Mouse (Mus musculus) MEL (cell line): ENCODE data around the gene Prkcb. TPM values are rescaled to one million over a fixed set of nuclear protein-coding genes. Genes with fewer than 3 reads are reported as not detected.

Experiments used
- DNase-seq: peaks from one replicate; pipeline ENCODE4 v3.0.0; 2011; ENCODE audit warnings: low read depth, low spot score
- H3K27ac ChIP-seq: 2 replicates; pipeline ENCODE4 v1.5.1; 2012; ENCODE audit warnings: low read depth, mild to moderate bottlenecking, control low read depth, low read length, moderate library complexity; ENCODE audit not compliant: control insufficient read depth
- H3K27me3 ChIP-seq, 2 experiments: fragments of 150-350 bp in 1 of 2; sonication (generic) in 1 of 2; 2 replicates each; pipeline ENCODE4 v1.6.1; 2012; ENCODE audit warnings: low read length in 2 of 2, mild to moderate bottlenecking in 2 of 2, improper control_type of control experiment in 1 of 2, moderate library complexity in 1 of 2; ENCODE audit not compliant: insufficient read depth in 2 of 2, control insufficient read depth in 1 of 2
- H3K36me3 ChIP-seq, 2 experiments: 2 replicates each; pipeline ENCODE4 v1.6.1; 2012 to 2014; ENCODE audit warnings: low read length in 2 of 2, improper control_type of control experiment in 1 of 2, inconsistent platforms in 1 of 2, mild to moderate bottlenecking in 1 of 2; ENCODE audit not compliant: insufficient read depth in 2 of 2, control insufficient read depth in 1 of 2
- H3K4me1 ChIP-seq, 2 experiments: fragments of 150-350 bp in 1 of 2; sonication (generic) in 1 of 2; 2 replicates each; pipeline ENCODE4 v1.6.1; 2012; ENCODE audit warnings: low read length in 2 of 2, improper control_type of control experiment in 1 of 2, mild to moderate bottlenecking in 1 of 2; ENCODE audit not compliant: insufficient read depth in 2 of 2, control insufficient read depth in 1 of 2
- H3K4me3 ChIP-seq, 2 experiments: fragments of 150-350 bp in 1 of 2; sonication (generic) in 1 of 2; 2 replicates each; pipeline ENCODE4 v1.5.1; 2012; ENCODE audit warnings: low read depth in 2 of 2, low read length in 2 of 2, mild to moderate bottlenecking in 2 of 2, moderate library complexity in 2 of 2, control low read depth in 1 of 2, improper control_type of control experiment in 1 of 2; ENCODE audit not compliant: control insufficient read depth in 1 of 2, insufficient read depth in 1 of 2
- H3K79me2 ChIP-seq: 2 replicates; pipeline ENCODE4 v1.6.1; 2012; ENCODE audit warnings: mild to moderate bottlenecking, low read length, moderate library complexity; ENCODE audit not compliant: control insufficient read depth, poor library complexity, insufficient read depth
- H3K9ac ChIP-seq: 2 replicates; pipeline ENCODE4 v1.6.1; 2012; ENCODE audit warnings: low read depth, mild to moderate bottlenecking, control low read depth, low read length, moderate library complexity; ENCODE audit not compliant: control insufficient read depth, poor library complexity, severe bottlenecking
- H3K9me3 ChIP-seq: fragments of 150-350 bp; sonication (generic); replicated peaks from 2 replicates; pipeline ENCODE4 v1.6.1; 2012; ENCODE audit warnings: mild to moderate bottlenecking, low read length, improper control_type of control experiment, moderate library complexity; ENCODE audit not compliant: insufficient read depth
- BHLHE40 ChIP-seq: IDR thresholded peaks from 2 replicates; pipeline ENCODE4 v1.6.1; 2012; ENCODE audit warnings: low read depth, mild to moderate bottlenecking, inconsistent platforms, low read length, improper control_type of control experiment, borderline replicate concordance
- ELF1 ChIP-seq: IDR thresholded peaks from 2 replicates; pipeline ENCODE4 v1.6.1; 2014; ENCODE audit warnings: low read depth, mild to moderate bottlenecking, inconsistent platforms, low read length, improper control_type of control experiment, moderate library complexity
- EP300 ChIP-seq, 2 experiments: IDR thresholded peaks; 2 replicates each; pipeline ENCODE4 v1.6.1; 2011; ENCODE audit warnings: improper control_type of control experiment in 2 of 2, low read length in 2 of 2, low read depth in 1 of 2, mild to moderate bottlenecking in 1 of 2
- GABPA ChIP-seq: IDR thresholded peaks from 2 replicates; pipeline ENCODE4 v1.6.1; 2012; ENCODE audit warnings: low read depth, mild to moderate bottlenecking, inconsistent platforms, low read length, improper control_type of control experiment, moderate library complexity
- HCFC1 ChIP-seq: IDR thresholded peaks from 2 replicates; pipeline ENCODE4 v1.6.1; 2012; ENCODE audit warnings: low read depth, mild to moderate bottlenecking, inconsistent platforms, low read length, improper control_type of control experiment, moderate library complexity
- JUND ChIP-seq: IDR thresholded peaks from 2 replicates; pipeline ENCODE4 v1.6.1; 2011; ENCODE audit warnings: low read depth, mild to moderate bottlenecking, improper control_type of control experiment, low read length
- KAT2A ChIP-seq: conservative IDR thresholded peaks from 2 replicates; pipeline ENCODE4 v1.6.1; 2012; ENCODE audit warnings: low read depth, low read length, improper control_type of control experiment, inconsistent platforms
- MAFK ChIP-seq: IDR thresholded peaks from 2 replicates; pipeline ENCODE4 v1.6.1; 2011; ENCODE audit warnings: low read depth, mild to moderate bottlenecking, low read length, improper control_type of control experiment, borderline replicate concordance
- MEF2A ChIP-seq: IDR thresholded peaks from 2 replicates; pipeline ENCODE4 v1.6.1; 2014; ENCODE audit warnings: low read depth, mild to moderate bottlenecking, inconsistent platforms, low read length, improper control_type of control experiment; ENCODE audit not compliant: poor library complexity, insufficient replicate concordance, severe bottlenecking; ENCODE audit errors: extremely low read depth
- MYB ChIP-seq: IDR thresholded peaks from 2 replicates; pipeline ENCODE4 v1.6.1; 2011; ENCODE audit warnings: mild to moderate bottlenecking, low read depth, low read length, improper control_type of control experiment
- MYC ChIP-seq: IDR thresholded peaks from 2 replicates; pipeline ENCODE4 v1.6.1; 2011; ENCODE audit warnings: low read depth, mild to moderate bottlenecking, low read length, improper control_type of control experiment, moderate library complexity
- NRF1 ChIP-seq: IDR thresholded peaks from 2 replicates; pipeline ENCODE4 v1.6.1; 2014; ENCODE audit warnings: low read depth, mild to moderate bottlenecking, inconsistent platforms, low read length, improper control_type of control experiment, moderate library complexity; ENCODE audit not compliant: poor library complexity, insufficient read depth, severe bottlenecking
- POLR2A ChIP-seq, 2 experiments: IDR thresholded peaks; 2 replicates each; pipeline ENCODE4 v1.6.1; 2011 to 2012; ENCODE audit warnings: low read length in 2 of 2, mild to moderate bottlenecking in 2 of 2, control low read depth in 1 of 2, improper control_type of control experiment in 1 of 2, low read depth in 1 of 2, moderate library complexity in 1 of 2; ENCODE audit not compliant: control insufficient read depth in 1 of 2, insufficient read depth in 1 of 2, poor library complexity in 1 of 2
- POLR2AphosphoS2 ChIP-seq: IDR thresholded peaks from 2 replicates; pipeline ENCODE4 v1.6.1; 2011; ENCODE audit warnings: low read length, improper control_type of control experiment
- POLR2AphosphoS5 ChIP-seq: IDR thresholded peaks from 2 replicates; pipeline ENCODE4 v1.6.1; 2012; ENCODE audit warnings: low read depth, borderline replicate concordance, mild to moderate bottlenecking, inconsistent platforms, low read length, moderate library complexity, mixed read lengths
- SIN3A ChIP-seq: IDR thresholded peaks from 2 replicates; pipeline ENCODE4 v1.6.1; 2012; ENCODE audit warnings: low read length, improper control_type of control experiment, inconsistent platforms
- SMC3 ChIP-seq: IDR thresholded peaks from 2 replicates; pipeline ENCODE4 v1.6.1; 2011; ENCODE audit warnings: low read depth, low read length, improper control_type of control experiment
- TBP ChIP-seq: IDR thresholded peaks from 2 replicates; pipeline ENCODE4 v1.8.0; 2011; ENCODE audit warnings: low read depth, low read length, improper control_type of control experiment
- TCF12 ChIP-seq: IDR thresholded peaks from 2 replicates; pipeline ENCODE4 v1.6.1; 2014; ENCODE audit warnings: low read depth, mild to moderate bottlenecking, inconsistent platforms, low read length, improper control_type of control experiment, moderate library complexity
- UBTF ChIP-seq: IDR thresholded peaks from 2 replicates; pipeline ENCODE4 v1.6.1; 2012; ENCODE audit warnings: low read depth, mild to moderate bottlenecking, inconsistent platforms, low read length, improper control_type of control experiment, moderate library complexity, borderline replicate concordance; ENCODE audit not compliant: insufficient read depth
- USF1 ChIP-seq: IDR thresholded peaks from 2 replicates; pipeline ENCODE4 v1.6.1; 2014; ENCODE audit warnings: low read depth, mild to moderate bottlenecking, inconsistent platforms, low read length, improper control_type of control experiment, moderate library complexity
- USF2 ChIP-seq, 2 experiments: IDR thresholded peaks; 2 replicates each; pipeline ENCODE4 v1.6.1; 2011 to 2012; ENCODE audit warnings: improper control_type of control experiment in 2 of 2, low read length in 2 of 2, borderline replicate concordance in 1 of 2, inconsistent platforms in 1 of 2, low read depth in 1 of 2, mild to moderate bottlenecking in 1 of 2; ENCODE audit not compliant: insufficient read depth in 1 of 2
- ZC3H11A ChIP-seq: IDR thresholded peaks from 2 replicates; pipeline ENCODE4 v1.6.1; 2012; ENCODE audit warnings: low read depth, mild to moderate bottlenecking, inconsistent platforms, low read length, improper control_type of control experiment
- ZKSCAN1 ChIP-seq: IDR thresholded peaks from 2 replicates; pipeline ENCODE4 v1.6.1; 2012; ENCODE audit warnings: low read depth, mild to moderate bottlenecking, inconsistent platforms, low read length, improper control_type of control experiment, moderate library complexity
- ZMIZ1 ChIP-seq: IDR thresholded peaks from 2 replicates; pipeline ENCODE4 v1.6.1; 2012; ENCODE audit warnings: low read depth, mild to moderate bottlenecking, inconsistent platforms, low read length, improper control_type of control experiment, moderate library complexity
- polyA plus RNA-seq, 2 experiments: library from polyadenylated mRNA; stranded (reverse) in 1 of 2; unstranded in 1 of 2; fragments of >175 nt in 1 of 2; fragments of >200 nt in 1 of 2; gene quantifications; 2 replicates each; pipeline versions ENCODE4 v1.2.1 to v1.2.4; 2012; ENCODE audit warnings: low replicate concordance in 2 of 2, low read depth in 1 of 2; ENCODE audit not compliant: insufficient read length in 2 of 2, insufficient read depth in 1 of 2, missing spikeins in 1 of 2
- total RNA-seq: library from RNA; depleted of rRNA; stranded (reverse); fragments of 300-350 nt; gene quantifications from 2 replicates; pipeline ENCODE4 v1.2.3, GENCODE M21; 2012

The Prkcb gene
- total and polyA plus RNA-seq, 3 experiments: not detected

DNA sequence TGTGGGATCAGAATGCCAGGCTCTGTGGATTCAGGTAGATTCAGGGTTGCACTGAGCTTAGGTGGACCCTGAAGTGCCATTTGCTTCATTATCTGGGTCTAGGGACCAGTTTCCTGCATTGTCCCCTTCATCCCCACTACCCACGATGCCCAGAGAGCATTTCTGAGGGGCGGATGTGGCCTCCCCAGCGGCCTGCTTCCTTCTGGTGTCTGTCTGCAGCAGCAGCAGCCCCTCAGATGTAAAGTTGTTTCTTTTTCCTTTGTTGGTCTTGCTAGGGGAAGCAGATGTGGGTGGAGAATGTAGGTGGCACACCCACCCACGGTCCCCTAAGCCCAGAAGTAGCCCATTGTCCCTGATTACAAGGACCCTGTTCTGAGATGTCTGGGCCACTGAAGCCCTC, 99.3 kb downstream of the Prkcb start:
- DNase-seq: no peak
- H3K9ac ChIP-seq: no peak overlapping the region
- H3K27me3 ChIP-seq: no peaks in the 10 kb centered on the region
- no peak overlapping the region for H3K4me3 ChIP-seq
- H3K79me2 ChIP-seq: no peaks in the 10 kb centered on the region; the same call in 1 of the 2 replicates
- H3K27ac ChIP-seq: no peak overlapping the region
- no peak for TF ChIP-seq SIN3A
- TF ChIP-seq TCF12: no peak
- TF ChIP-seq HCFC1: no peak
- TF ChIP-seq BHLHE40: no peak
- no peak for TF ChIP-seq ZMIZ1
- no peak for TF ChIP-seq ZKSCAN1
- no peak for TF ChIP-seq TBP
- no peak for TF ChIP-seq POLR2A (IDR thresholded peaks at IDR 0.05; ENCODE audit: control insufficient read depth in 1 of 2, insufficient read depth in 1 of 2, low read depth in 1 of 2, low read length in 2 of 2, poor library complexity in 1 of 2)
- TF ChIP-seq SMC3: no peak
- no peak for TF ChIP-seq UBTF
- no peaks in the 10 kb centered on the region for H3K36me3 ChIP-seq
- no peaks in the 10 kb centered on the region for H3K9me3 ChIP-seq
- H3K4me1 ChIP-seq: no peaks in the 10 kb centered on the region

DNA sequence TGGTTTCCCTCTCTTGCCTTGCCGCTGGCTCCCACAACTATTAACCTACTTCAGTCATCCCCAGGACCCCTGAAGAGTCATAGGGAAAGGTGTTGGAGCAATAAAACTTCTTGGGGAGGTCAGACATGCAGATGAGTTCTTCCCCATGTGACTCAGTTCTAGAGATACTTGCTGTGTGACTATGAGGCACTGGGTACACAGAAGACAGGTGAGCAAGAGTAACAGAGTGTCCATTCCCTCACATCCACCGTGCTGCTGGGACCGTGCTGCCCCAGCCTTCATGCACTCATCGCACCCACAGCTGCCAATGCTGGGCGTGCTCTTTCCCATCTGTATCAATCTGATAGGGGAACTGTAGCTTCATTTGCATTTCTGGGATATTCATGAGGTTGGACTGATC, 100.3 kb downstream of the Prkcb start:
- H3K27ac ChIP-seq: no peak overlapping the region
- no peaks in the 10 kb centered on the region for H3K27me3 ChIP-seq
- no peaks in the 10 kb centered on the region for H3K4me1 ChIP-seq
- H3K36me3 ChIP-seq: no peaks in the 10 kb centered on the region
- H3K4me3 ChIP-seq: no peak overlapping the region
- no peaks in the 10 kb centered on the region; the same call in 1 of the 2 replicates for H3K79me2 ChIP-seq
- no peak for DNase-seq
- H3K9ac ChIP-seq: no peak overlapping the region
- H3K9me3 ChIP-seq: no peaks in the 10 kb centered on the region
- TF ChIP-seq USF1 (no peak), TCF12 (no peak), TBP (no peak), POLR2AphosphoS2 (no peak), GABPA (no peak), MYB (no peak), NRF1 (no peak)

DNA sequence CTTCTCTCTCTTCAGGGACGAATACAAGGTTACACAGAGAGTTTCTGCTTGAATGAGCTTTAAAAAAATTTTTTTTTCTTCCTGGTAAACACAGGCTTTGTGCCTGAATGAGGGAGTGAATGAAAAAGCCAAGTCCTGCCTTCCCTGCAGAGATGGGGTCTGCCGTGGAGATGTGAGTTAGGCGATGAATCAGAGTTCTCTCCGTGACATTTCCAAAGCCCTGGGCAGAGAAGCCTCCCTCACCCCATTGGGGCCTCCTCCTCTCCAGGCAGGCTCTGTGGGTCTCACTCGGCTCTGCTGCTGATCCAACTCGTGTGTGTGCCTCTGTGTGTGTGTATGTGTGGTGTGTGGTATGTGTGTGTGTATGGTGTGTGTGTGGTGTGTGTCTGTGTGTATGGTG, 101.1 kb downstream of the Prkcb start:
- no peaks in the 10 kb centered on the region for H3K4me1 ChIP-seq
- no peak overlapping the region for H3K4me3 ChIP-seq
- no peak for DNase-seq
- H3K27me3 ChIP-seq: no peaks in the 10 kb centered on the region
- H3K36me3 ChIP-seq: no peaks in the 10 kb centered on the region
- H3K9me3 ChIP-seq: no peaks in the 10 kb centered on the region
- no peak overlapping the region for H3K9ac ChIP-seq
- no peaks in the 10 kb centered on the region; the same call in 1 of the 2 replicates for H3K79me2 ChIP-seq
- no peak overlapping the region for H3K27ac ChIP-seq
- TF ChIP-seq SMC3 (no peak), MAFK (no peak), JUND (no peak), POLR2A (IDR thresholded peaks at IDR 0.05; ENCODE audit: control insufficient read depth in 1 of 2, insufficient read depth in 1 of 2, low read depth in 1 of 2, low read length in 2 of 2, poor library complexity in 1 of 2) (no peak), KAT2A (no peak), UBTF (no peak), MYC (no peak), MYB (no peak), MEF2A (no peak), USF2 (IDR thresholded peaks at IDR 0.05; ENCODE audit: borderline replicate concordance in 1 of 2, insufficient read depth in 1 of 2, low read depth in 1 of 2, low read length in 2 of 2) (no peak), HCFC1 (no peak), EP300 (IDR thresholded peaks at IDR 0.05; ENCODE audit: low read depth in 1 of 2, low read length in 2 of 2) (no peak), ELF1 (no peak), POLR2AphosphoS5 (no peak), ZC3H11A (no peak)
